Mouse (Mus musculus): ENCODE data around the gene Fbxw8. TPM values are rescaled to one million over a fixed set of nuclear protein-coding genes. Genes with fewer than 3 reads are reported as not detected.

Gene Fbxw8
- polyA plus RNA-seq, 1 experiment from 2014 or later, result 10.8 TPM

- H3K27ac ChIP-seq (ENCODE audit: low read depth, low read length), result no peak overlapping the region
- H3K4me2 ChIP-seq (replicated peaks; ENCODE audit: low read depth), result no peak overlapping the region
- H3K4me3 ChIP-seq (ENCODE audit: low read depth, low read length), result no peak overlapping the region
- H3K4me1 ChIP-seq (replicated peaks; ENCODE audit: control insufficient read depth, insufficient read depth, low read length), result no peaks in the 10 kb centered on the region
- H3K36me3 ChIP-seq (ENCODE audit: control insufficient read depth, insufficient read depth), result peaks cover 41% of the 10 kb centered on the region
- no peak overlapping the region for H3K9ac ChIP-seq (ENCODE audit: low read depth, low read length)
- no peak for TF ChIP-seq CTCF (IDR thresholded peaks at IDR 0.05; ENCODE audit: low read depth)
- no peaks in the 10 kb centered on the region for H3K9me3 ChIP-seq (ENCODE audit: control insufficient read depth)
- ATAC-seq, result no peak
- H3K27me3 ChIP-seq (replicated peaks; ENCODE audit: control insufficient read depth, insufficient read depth, low read length), result no peaks in the 10 kb centered on the region
- 95% methylated on average over 10 of the region's 10 CpGs for WGBS
These were observed 48.6 kb downstream of the Fbxw8 start for GRCm38 (mm10) chr5:118106667-118107066.

GRCm38 (mm10) chr5:118105536-118105935, 49.7 kb downstream of the Fbxw8 start:
- no peak overlapping the region for H3K27ac ChIP-seq (ENCODE audit: low read depth, low read length)
- no peak for ATAC-seq
- no peaks in the 10 kb centered on the region for H3K27me3 ChIP-seq (replicated peaks; ENCODE audit: control insufficient read depth, insufficient read depth, low read length)
- H3K36me3 ChIP-seq (ENCODE audit: control insufficient read depth, insufficient read depth), result peaks cover 30% of the 10 kb centered on the region
- H3K9ac ChIP-seq (ENCODE audit: low read depth, low read length), result no peak overlapping the region
- 83% methylated on average over 8 of the region's 8 CpGs for WGBS
- H3K4me1 ChIP-seq (replicated peaks; ENCODE audit: control insufficient read depth, insufficient read depth, low read length), result no peaks in the 10 kb centered on the region
- no peaks in the 10 kb centered on the region for H3K9me3 ChIP-seq (ENCODE audit: control insufficient read depth)
- no peak overlapping the region for H3K4me2 ChIP-seq (replicated peaks; ENCODE audit: low read depth)
- H3K4me3 ChIP-seq (ENCODE audit: low read depth, low read length), result no peak overlapping the region
- TF ChIP-seq CTCF (IDR thresholded peaks at IDR 0.05; ENCODE audit: low read depth), result no peak

- Histone ChIP-seq H3K27me3 (replicated peaks; ENCODE audit: control insufficient read depth, insufficient read depth, low read length) (no peaks in the 10 kb centered on the region), H3K4me1 (replicated peaks; ENCODE audit: control insufficient read depth, insufficient read depth, low read length) (no peaks in the 10 kb centered on the region), H3K27ac (ENCODE audit: low read depth, low read length) (no peak overlapping the region), H3K4me2 (replicated peaks; ENCODE audit: low read depth) (no peak overlapping the region), H3K36me3 (ENCODE audit: control insufficient read depth, insufficient read depth) (peaks cover 12% of the 10 kb centered on the region), H3K4me3 (ENCODE audit: low read depth, low read length) (no peak overlapping the region), H3K9ac (ENCODE audit: low read depth, low read length) (no peak overlapping the region), H3K9me3 (ENCODE audit: control insufficient read depth) (no peaks in the 10 kb centered on the region)
- 62% methylated on average over 8 of the region's 8 CpGs for WGBS
- no peak for ATAC-seq
- TF ChIP-seq CTCF (IDR thresholded peaks at IDR 0.05; ENCODE audit: low read depth), result no peak
These were observed 55.3 kb downstream of the Fbxw8 start for GRCm38 (mm10) chr5:118099870-118100478.

- Histone ChIP-seq H3K27ac (ENCODE audit: low read depth, low read length) (no peak overlapping the region), H3K36me3 (ENCODE audit: control insufficient read depth, insufficient read depth) (peaks cover 19% of the 10 kb centered on the region), H3K9me3 (ENCODE audit: control insufficient read depth) (no peaks in the 10 kb centered on the region), H3K4me2 (replicated peaks; ENCODE audit: low read depth) (no peak overlapping the region), H3K4me1 (replicated peaks; ENCODE audit: control insufficient read depth, insufficient read depth, low read length) (no peaks in the 10 kb centered on the region), H3K27me3 (replicated peaks; ENCODE audit: control insufficient read depth, insufficient read depth, low read length) (no peaks in the 10 kb centered on the region), H3K4me3 (ENCODE audit: low read depth, low read length) (no peak overlapping the region), H3K9ac (ENCODE audit: low read depth, low read length) (no peak overlapping the region)
- no peak for ATAC-seq
- 69% methylated on average over 11 of the region's 11 CpGs for WGBS
- TF ChIP-seq CTCF (IDR thresholded peaks at IDR 0.05; ENCODE audit: low read depth), result no peak
These were observed 56.0 kb downstream of the Fbxw8 start for GRCm38 (mm10) chr5:118099069-118099869.

- Histone ChIP-seq H3K4me1 (replicated peaks; ENCODE audit: control insufficient read depth, insufficient read depth, low read length) (no peaks in the 10 kb centered on the region), H3K27me3 (replicated peaks; ENCODE audit: control insufficient read depth, insufficient read depth, low read length) (no peaks in the 10 kb centered on the region), H3K9me3 (ENCODE audit: control insufficient read depth) (no peaks in the 10 kb centered on the region), H3K27ac (ENCODE audit: low read depth, low read length) (no peak overlapping the region), H3K4me2 (replicated peaks; ENCODE audit: low read depth) (no peak overlapping the region), H3K9ac (ENCODE audit: low read depth, low read length) (no peak overlapping the region), H3K4me3 (ENCODE audit: low read depth, low read length) (no peak overlapping the region), H3K36me3 (ENCODE audit: control insufficient read depth, insufficient read depth) (peaks cover 35% of the 10 kb centered on the region)
- ATAC-seq, result no peak
- no peak for TF ChIP-seq CTCF (IDR thresholded peaks at IDR 0.05; ENCODE audit: low read depth)
- whole genome bisulfite sequencing, result 90% methylated on average over 3 of the region's 3 CpGs
These were observed 58.9 kb downstream of the Fbxw8 start for GRCm38 (mm10) chr5:118096317-118096716.

GRCm38 (mm10) chr5:118095849-118096248, 59.4 kb downstream of the Fbxw8 start:
- WGBS, result 81% methylated on average over 4 of the region's 4 CpGs
- H3K4me2 ChIP-seq (replicated peaks; ENCODE audit: low read depth), result no peak overlapping the region
- no peak overlapping the region for H3K4me3 ChIP-seq (ENCODE audit: low read depth, low read length)
- H3K36me3 ChIP-seq (ENCODE audit: control insufficient read depth, insufficient read depth), result peaks cover 40% of the 10 kb centered on the region
- ATAC-seq, result no peak
- no peaks in the 10 kb centered on the region for H3K27me3 ChIP-seq (replicated peaks; ENCODE audit: control insufficient read depth, insufficient read depth, low read length)
- no peak for TF ChIP-seq CTCF (IDR thresholded peaks at IDR 0.05; ENCODE audit: low read depth)
- H3K9ac ChIP-seq (ENCODE audit: low read depth, low read length), result no peak overlapping the region
- H3K4me1 ChIP-seq (replicated peaks; ENCODE audit: control insufficient read depth, insufficient read depth, low read length), result no peaks in the 10 kb centered on the region
- H3K9me3 ChIP-seq (ENCODE audit: control insufficient read depth), result no peaks in the 10 kb centered on the region
- H3K27ac ChIP-seq (ENCODE audit: low read depth, low read length), result no peak overlapping the region

All from intestine, postnatal 0 days (tissue).